Mouse (Mus musculus): ENCODE data around the gene Edc3.

The Edc3 gene

DNA sequence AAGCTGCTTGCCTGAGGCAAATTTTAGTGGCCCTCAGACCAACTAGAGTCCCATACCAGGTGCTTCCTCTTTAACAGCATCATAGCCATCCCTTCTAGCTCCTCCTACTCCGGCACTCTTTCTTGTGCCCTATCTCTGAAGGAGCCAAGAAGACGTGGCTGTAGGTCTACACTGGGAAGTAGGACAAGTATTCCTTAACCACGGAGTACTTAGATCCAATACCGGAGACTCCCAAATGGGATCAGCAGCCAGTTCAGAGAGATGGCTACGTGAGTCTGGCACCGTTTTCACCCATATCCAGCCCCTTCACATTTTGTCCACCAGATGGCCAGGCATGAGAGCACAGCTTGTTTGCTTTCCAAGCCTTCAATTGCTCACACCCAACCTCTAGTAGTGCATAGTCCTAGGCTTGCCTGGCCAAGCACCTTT lies 54.2 kb downstream of the Edc3 start:
- peak; percentile 80 for DNase-seq

DNA sequence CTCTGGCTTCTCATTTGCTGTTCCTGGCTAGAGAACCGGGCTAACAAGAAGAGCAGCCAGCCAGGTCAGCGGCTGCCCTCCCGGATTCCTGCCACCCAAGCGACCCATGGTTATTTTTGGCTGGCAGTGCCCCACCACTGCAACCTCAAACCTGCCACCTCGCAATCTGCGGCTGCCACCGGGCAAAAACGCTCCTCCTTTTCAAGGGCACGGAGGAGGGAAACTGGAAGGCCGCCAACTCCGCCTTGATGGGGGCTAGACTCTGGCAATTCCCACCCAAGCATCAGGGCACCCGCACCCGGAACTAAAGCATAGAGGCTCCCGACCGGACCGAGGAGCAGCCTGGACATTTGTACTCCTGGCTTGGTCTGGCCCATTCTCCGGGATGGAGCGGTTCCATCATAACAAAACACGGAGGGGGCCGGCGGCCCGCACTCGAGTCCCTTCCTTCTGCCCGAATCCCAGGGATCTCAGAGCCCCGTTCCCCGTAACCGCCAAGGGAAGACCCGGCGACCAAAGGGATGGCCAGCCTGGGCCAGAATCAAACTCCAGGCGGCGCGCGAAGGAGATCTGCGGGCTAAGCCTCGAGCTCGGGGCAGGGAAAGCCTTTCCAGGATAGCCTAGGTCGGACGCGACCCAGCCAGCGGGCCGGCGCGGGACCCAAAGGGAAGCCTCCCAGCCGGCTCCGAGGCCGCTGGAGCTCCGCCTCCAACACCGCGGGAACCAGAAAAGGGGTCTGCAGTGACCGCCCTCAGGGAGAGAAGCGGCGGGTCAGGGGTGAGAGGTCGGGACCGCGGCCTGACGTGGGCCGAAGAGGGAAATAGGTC lies 56.0 kb downstream of the Edc3 start:
- peak; percentile 67 for DNase-seq

DNA sequence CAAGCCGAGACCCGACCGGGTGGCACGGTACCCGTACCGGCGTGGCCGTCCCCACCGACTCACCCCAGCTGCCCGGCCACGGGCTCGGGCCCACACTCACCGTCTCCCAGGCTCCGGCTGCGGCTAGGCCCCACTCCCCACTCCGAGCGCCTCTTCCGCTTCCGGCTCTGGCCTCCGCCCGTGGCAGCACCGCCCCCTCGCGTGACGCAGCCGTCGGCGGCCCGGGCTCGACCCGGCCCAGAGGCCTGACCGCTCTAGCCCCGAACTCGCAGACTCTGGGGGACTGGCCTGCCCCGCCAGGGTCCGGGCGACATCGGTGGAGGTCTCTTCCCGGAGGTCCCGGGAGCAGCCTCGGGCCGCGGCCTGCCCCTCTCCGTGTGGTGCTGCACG lies 56.6 kb downstream of the Edc3 start:
- peak; percentile 94 for DNase-seq

DNA sequence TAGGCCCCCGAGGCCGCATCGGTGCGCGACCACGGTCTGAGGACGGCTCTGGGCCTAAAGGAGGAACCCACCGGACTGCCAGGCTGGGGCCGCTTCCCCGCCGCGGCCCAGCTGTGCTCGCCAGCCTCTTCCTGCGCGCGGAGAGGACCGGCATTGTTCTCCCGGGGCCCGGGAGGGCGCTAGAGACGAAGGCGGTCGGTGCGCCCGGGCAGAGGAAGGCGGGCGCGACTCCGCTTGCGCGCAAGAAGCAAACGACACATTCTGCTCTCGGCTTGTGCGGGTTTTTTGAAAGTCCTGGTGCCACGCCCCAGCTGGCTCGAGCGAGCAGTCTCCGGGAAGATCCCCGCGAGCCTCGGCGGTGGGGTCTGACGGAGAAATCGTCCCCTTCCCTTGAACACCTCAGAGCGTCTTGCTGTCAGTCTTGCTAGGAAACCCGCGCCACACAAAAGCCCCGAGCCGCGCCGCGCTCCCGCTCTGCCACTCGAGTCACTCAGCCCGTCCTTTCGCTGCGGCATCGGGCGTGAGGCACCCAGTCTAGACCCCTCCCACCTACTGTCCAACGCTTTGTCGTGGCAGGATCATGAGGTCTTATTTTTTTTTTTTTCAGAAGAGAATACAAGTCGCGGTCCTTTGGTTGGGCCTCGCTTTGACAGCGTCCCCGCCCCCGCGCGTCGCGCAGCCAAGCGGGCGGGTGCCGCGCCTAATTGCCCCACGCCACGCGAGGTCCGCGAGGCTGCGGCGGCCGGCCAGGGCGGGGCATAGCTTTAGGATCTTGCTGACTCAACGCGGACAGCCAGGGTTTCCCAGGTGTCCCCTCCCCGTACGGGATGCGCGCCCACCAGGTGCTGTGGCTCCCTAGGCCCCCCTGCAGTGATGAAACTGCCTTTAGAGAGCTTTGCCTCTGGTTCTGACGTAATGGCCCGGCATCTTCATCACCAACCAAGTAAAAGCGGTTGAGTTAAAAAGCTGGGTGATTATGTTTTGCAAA lies 57.3 kb downstream of the Edc3 start, which contains the start of gene Clk3:
Gene Clk3 (minus strand): TSS at position 497 of the 988 bp plus-strand sequence.
- peak; percentile 78 for DNase-seq

DNA sequence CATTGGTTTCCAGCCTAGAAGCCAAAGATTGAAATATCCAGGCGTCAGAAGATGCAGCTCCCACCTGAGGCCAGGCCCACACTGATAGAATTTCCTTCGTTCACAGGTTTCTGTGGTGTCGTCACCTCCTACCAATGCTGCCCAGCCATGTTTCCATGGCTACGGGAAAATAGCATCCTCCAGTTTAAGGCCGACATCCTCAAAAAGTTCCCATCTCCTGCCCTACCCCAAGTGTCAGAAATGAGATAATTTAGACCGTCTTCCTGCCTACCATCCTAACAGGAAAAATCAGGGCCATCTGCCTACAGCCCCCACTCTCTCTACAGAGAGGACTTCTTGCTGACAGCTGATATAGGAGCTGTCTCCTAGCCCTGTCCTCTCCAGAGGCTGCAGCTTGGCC lies 58.1 kb downstream of the Edc3 start:
- DNase-seq = no peak

DNA sequence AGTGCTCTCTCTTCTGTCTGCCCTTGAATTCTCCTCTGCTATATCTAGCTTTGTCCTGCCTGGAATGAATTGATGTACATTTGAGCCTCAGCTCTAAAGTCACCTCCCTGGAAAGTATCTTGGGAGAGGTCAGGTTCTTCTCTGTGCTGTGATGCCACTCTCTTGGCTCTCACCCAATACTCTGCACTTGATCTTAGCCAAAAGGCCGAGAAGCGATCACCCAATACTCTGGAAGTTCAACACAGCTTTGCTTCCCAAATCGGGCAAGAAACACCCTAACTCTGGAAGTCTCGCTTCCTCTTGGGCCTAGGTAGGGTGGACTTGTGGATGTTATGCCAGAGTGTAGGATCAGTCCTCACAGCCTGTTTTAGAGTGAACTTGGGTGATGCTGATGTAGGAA lies 58.9 kb downstream of the Edc3 start:
- DNase-seq = no peak

DNA sequence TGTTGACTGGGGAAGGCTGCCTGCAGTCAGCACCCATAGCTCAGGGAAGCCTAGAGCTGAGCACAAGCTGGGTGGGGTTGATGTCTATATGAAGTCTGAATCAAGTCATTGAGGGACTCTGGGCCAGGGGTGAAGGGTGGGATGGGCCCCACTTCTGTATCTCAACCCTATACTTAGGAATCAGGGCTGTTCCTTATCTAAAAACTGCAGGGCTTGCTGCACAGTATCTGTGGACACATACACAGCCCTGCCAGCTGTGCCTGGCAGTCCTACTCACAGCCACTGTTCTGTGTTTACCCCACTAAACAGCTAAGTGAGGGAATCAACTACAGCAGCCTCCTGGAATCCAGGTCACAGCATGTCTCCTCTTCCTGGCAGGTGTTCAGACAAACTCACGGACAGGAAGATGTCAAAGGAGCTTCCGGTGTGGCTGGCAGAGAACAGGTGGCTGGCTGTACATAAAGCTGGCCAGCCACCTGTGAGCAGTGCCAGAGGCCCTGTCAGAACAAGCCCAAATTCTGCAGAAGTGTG lies 61.3 kb downstream of the Edc3 start:
- no peak for DNase-seq

DNA sequence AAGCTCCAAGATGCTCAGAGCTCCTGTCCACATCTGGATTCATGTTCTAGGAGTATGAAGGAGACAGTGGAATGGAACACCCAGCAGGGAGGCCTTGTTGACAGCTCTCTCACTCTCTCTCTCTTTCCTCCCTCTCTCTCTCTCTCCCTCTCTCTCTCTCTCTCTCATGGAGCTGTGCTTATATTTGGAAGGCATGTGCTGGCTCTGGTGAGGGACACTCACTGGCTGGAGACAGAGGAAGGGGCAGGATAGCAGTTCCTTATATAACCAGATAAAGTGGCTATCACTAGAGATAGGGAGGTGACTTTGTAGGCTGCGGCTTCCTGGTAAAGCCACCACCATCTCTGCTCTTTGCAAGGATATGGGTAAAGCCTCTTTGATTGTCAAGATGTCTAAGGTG lies 61.9 kb downstream of the Edc3 start:
- DNase-seq = no peak

DNA sequence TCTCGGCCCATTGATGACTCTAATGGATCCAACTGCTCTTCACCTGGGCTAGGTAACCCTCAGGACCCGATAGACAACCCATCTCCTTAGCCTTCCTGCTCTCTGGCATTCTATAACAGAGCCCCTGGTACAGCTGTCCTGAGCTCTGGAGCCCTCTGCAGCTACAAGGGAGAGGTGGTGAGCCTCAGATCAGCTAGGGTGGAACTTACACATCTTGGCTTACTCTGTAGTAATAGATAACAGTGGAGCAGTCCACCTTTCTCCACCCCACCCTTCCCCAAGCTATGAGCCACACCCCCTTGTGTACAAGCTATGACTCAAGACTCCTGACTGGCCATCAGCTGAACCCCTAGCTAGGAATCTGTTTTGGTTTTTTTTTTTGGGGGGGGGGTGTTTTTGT lies 62.5 kb downstream of the Edc3 start:
- DNase-seq = no peak

DNA sequence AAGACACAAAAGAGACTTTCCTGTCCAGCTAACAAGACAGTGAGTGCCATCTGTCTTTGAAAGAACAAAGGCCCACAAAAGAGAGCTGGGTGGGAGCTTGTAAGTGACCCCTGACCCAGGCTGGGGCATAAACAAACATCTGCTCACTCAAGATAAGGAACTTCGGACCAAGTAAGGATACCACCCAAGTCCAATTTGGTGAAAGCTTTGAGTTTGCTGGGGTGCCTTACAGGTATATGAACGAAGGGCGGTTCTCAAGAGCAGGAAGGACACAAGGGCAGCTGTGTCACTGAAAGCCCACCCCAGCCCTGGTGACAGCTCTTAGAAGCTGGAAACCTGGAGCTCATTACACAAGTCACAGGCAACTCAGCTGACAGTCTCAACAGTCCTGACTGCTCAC lies 65.4 kb downstream of the Edc3 start:
- no peak for DNase-seq

DNA sequence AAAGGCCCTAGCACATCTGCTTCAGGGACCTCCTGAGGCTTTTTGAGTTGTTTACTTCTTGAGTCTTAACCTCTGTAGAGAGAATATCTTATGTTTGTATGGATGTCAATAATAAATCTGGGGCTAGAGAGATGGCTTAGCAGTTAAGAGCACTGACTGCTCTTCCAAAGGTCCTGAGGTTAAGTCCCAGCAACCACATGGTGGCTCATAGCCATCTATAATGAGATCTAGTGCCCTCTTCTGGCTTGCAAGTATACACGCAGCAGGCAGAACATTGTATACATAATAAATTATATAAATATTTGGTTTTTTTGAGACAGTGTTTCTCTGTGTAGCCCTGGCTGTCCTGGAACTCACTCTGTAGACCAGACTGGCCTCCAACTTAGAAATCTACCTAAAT lies 65.8 kb downstream of the Edc3 start:
- DNase-seq = peak; percentile 34

DNA sequence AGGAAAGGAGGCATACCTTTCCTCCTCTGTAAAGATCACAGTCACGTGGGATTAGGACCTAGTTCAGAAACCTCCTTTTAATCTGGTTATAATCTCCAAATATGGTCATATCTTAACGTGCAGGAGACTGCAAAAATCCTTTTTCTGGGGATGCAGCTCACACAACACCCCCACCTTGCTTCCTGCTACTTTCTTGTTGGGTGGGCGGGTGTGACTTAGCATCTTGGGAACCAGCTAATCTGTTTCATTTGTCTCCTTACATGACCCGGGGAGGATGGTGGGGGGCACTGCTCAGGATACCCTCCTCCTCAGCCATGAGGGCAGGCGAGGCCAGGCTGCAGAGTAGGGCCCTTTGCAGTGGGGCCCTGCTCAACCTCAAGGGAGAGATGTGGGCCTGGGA lies 66.7 kb downstream of the Edc3 start:
- no peak for DNase-seq

DNA sequence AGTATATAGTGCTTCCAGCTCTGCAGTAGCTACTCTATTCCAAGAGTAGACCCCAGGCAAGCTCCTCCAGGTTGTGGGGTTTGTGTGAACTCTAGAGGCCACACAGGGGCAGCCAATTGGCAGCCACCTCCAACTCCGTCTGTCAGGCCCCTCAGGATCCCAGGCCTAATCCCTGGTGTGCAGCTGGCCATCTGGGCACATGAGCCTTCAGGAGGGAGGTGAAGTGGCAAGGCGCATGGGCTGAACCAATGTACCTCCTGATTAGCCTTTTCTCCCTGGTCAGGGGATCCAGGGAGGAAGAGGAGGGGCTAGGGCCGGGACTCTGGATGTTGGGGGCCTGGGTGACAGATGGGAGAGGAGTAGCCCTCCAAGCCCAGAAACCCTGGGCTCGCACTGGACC lies 67.4 kb downstream of the Edc3 start:
- DNase-seq = no peak

DNA sequence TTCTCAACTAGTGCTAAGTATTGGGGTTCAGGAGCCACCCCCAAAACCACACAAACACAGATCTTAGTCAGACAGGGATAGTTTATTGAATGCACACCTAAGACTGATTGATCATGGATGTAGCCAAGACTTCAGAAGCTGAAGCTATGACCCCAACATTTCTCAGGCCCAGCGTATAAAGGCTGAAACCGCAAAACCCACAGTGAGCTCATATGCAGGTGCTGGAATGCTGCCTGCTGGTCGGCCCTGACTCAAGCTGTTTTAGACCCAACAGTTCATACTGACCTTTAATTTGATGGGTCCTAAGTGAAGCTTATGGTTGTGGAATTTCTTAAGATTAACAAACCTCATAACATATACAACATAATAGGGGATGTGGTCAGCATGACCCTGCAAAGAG lies 74.3 kb downstream of the Edc3 start:
- no peak for DNase-seq

DNA sequence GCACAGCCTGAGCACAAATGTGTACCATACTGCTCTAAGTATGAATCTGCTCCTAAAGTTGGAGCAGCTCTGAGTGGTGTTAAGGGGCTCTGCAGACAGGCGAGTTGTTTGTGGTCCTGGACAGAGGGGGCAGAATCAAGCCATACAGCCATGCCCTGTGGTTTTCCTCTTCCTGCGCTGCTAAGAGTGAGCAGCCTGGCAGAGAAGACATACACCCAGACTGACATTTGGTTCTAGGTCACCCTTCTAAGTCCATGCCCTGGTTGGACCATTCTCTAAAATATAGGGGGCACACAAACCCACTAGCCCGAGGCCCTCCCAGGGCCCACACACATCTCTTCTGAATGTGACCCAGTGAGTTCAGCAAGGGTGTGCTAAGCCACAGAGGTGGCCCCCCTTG lies 81.4 kb downstream of the Edc3 start:
- DNase-seq = no peak

DNA sequence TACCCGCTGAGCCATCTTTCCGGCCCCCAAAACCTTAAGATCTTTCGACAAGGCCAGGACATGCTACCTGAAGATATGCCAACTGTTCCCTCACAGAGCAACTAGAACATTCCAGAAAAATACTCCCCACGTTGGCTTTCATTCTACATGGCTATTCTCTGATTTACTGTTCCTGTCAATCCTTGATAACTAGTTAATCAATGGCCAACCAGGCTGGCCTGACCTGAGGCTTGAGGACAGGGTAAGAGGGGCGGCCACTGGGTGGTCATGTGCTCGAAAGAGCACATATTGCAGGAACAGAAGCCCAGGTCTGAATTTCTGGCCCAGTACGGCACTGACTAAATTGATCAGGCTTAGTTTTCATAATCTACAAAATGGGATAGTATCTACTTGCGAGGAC lies 89.1 kb downstream of the Edc3 start:
- no peak for DNase-seq

DNA sequence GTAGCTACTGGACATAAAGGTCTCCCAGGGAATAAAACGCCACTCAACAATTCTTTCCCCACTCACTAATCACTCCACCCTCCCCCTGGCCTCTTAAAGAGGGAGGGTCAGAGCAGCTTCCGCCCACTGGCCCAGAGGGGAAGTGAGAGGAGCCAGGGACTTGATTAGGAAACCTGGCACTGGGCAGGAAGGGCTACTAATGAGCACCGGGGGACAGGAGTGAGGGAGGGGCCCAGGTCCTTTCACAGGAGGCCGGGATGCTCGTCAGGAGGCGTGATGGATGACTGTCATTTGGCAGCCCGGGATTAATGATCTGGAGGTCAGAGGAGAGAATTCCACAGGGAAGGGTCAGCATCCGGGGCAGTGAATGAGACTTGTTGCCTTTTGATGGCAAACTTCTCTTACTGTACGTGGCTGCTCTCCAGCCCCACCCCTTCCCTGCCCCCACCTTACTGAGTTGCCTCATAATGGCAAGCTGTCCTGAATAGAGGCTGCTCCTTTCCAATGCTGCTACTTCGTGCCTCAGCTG lies 90.4 kb downstream of the Edc3 start:
- DNase-seq = peak; percentile 58

DNA sequence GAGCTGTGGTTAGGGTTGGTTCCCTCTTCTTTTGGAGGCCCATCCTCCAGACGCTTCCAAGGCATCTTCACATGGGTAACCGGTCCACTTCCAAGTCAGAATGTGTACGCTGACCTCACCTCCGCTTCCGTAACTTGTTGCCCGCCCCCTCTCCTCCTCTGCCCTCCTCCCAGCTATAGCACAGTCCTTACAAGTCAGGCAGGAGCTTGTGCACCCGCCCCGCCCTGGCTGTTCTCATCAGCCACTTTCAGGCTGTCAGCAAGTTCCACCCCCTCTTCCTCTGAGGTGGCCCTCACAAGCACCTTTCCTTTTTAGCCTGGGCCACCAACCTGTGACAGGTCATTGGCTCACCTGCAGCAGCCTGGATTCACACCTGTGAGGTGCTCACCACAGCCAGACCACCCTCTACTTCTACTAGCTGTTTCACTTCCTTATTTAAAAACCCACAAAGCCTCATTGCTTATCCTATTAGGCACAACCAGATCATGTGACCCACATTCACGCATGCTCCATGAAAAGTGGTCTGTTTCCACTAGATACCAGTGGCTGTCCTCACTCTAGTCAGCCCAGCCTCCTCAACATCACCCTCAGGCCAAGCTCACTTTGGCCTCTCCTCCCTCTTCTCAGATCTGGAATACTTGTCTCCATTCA lies 92.1 kb downstream of the Edc3 start:
- DNase-seq = peak; percentile 60

Data from lung, postnatal 36 days (tissue).